Mouse (Mus musculus) heart, postnatal 0 days (tissue): ENCODE measurements around the gene Zfp65. TPM values are rescaled to one million over a fixed set of nuclear protein-coding genes. Genes with fewer than 3 reads are reported as not detected.
"Not testable (repeated sequence)": the region's sequence is repeated elsewhere in the genome, so short reads cannot be mapped to it uniquely, and the experiment has no call there.

Experiments used
- ATAC-seq: fragments of 200-750 bp; cut with Nextera tagmentation; 2 replicates; pipeline ENCODE4 v1.8.0; 2017; ENCODE audit warnings: low read depth, moderate number of reproducible peaks, moderate library complexity; ENCODE audit not compliant: insufficient read depth
- DNase-seq: peaks from one replicate; pipeline ENCODE4 v3.0.0-alpha.2; 2016; ENCODE audit warnings: low spot score
- H3K27ac ChIP-seq: fragments of 300-500 bp; sonication (generic); 2 replicates; pipeline ENCODE4 v1.5.1; 2014; ENCODE audit warnings: low read depth, mild to moderate bottlenecking
- H3K27me3 ChIP-seq: fragments of 300-500 bp; sonication (generic); 2 replicates; pipeline ENCODE4 v1.6.1; 2014; ENCODE audit warnings: low read length, mixed read lengths; ENCODE audit not compliant: control insufficient read depth, insufficient read depth
- H3K36me3 ChIP-seq: fragments of 300-500 bp; sonication (generic); replicated peaks from 2 replicates; pipeline ENCODE4 v1.6.1; 2014; ENCODE audit warnings: low read length, mixed read lengths; ENCODE audit not compliant: control insufficient read depth, insufficient read depth
- H3K4me1 ChIP-seq: fragments of 300-500 bp; sonication (generic); 2 replicates; pipeline ENCODE4 v1.6.1; 2014; ENCODE audit warnings: antibody characterized with exemption; ENCODE audit not compliant: control insufficient read depth, insufficient read depth
- H3K4me2 ChIP-seq: fragments of 300-500 bp; sonication (generic); 2 replicates; pipeline ENCODE4 v1.6.1; 2014; ENCODE audit warnings: low read depth, mild to moderate bottlenecking, low read length, moderate library complexity
- H3K4me3 ChIP-seq: fragments of 300-500 bp; sonication (generic); 2 replicates; pipeline ENCODE4 v1.5.1; 2014; ENCODE audit warnings: low read depth, low read length
- H3K9ac ChIP-seq: fragments of 300-500 bp; sonication (generic); replicated peaks from 2 replicates; pipeline ENCODE4 v1.6.1; 2014; ENCODE audit warnings: low read depth, low read length, mixed read lengths
- H3K9me3 ChIP-seq: fragments of 300-500 bp; sonication (generic); replicated peaks from 2 replicates; pipeline ENCODE4 v1.6.1; 2016; ENCODE audit warnings: low read length; ENCODE audit not compliant: control insufficient read depth
- CTCF ChIP-seq: IDR thresholded peaks from 2 replicates; pipeline ENCODE4 v1.5.1; 2016; ENCODE audit warnings: antibody characterized with exemption, control low read depth, low read depth
- EP300 ChIP-seq: IDR thresholded peaks from 2 replicates; pipeline ENCODE4 v1.6.1; 2016; ENCODE audit warnings: antibody characterized with exemption, low read depth
- WGBS: fragments of 180-500 bp; shearing (Covaris S2); extraction: QIAGEN DNeasy Blood & Tissue Kit; methylation state at CpG from one replicate; pipeline ENCODE4 v1.1.7; 2014; 5-methylcytosine and 5-hydroxymethylcytosine counted together
- polyA plus RNA-seq: library from polyadenylated mRNA; unstranded; fragments of >200 nt; fragmentation: Nextera tagmentation; extraction: Ambion mirVana; gene quantifications from 2 replicates; pipeline ENCODE4 v1.2.1, GENCODE M21; 2015
- total RNA-seq: library from RNA; depleted of rRNA; stranded (reverse); fragments of >200 nt; gene quantifications from 2 replicates; pipeline ENCODE4 v1.2.3, GENCODE M21; 2014; ENCODE audit warnings: low replicate concordance; rRNA removed

The Zfp65 gene
- total and polyA plus RNA-seq, 2 experiments from 2014 or later, result 2.5 to 9.4 TPM

DNA sequence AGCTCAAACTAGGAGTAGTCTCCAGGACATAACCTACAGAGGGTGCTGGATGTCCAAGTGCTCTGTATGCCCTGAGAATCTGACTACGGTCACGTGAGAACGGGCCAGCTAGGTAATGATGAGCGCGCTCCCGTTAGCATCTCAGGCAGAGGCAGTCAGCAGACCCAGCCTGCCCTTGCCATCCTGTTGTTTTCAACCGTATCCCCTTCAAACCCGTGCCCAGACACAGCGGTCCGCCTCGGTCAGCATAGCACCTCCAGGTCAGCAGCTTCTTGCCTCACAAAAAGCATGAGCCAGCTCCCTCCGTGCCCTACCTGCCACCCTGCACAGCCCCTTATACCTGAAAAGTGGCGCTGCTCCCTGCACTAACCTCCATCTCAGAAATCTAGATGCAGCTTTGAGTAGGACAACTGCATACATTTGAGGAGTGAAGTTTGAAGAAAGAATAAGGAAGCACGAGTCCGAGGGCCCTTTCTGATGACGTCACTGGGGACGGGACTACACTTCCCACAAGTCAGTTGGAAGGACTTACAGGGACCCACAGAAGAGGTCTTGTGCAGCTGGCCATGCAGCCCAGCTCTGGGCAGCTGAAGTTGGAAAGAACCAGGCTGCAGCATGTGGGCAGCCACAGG, 5.0 kb downstream of the Zfp65 start:
- H3K27me3 ChIP-seq, result no peaks in the 10 kb centered on the region
- ATAC-seq, result peak; percentile 93

GRCm38 (mm10) chr13:67686971-67687370, 42.0 kb downstream of the Zfp65 start, which contains the start of gene Zfp738:
Gene Zfp738 (minus strand): TSS chr13:67687071.
- TF ChIP-seq CTCF (no peak), EP300 (no peak)
- Histone ChIP-seq H3K4me1 (peaks cover 11% of the 10 kb centered on the region), H3K9me3 (no peaks in the 10 kb centered on the region), H3K4me3 (no peak within 1 kb of the TSS), H3K9ac (no peak within 1 kb of the TSS), H3K27ac (no peak within 1 kb of the TSS), H3K27me3 (no peaks in the 10 kb centered on the region), H3K4me2 (no peak within 1 kb of the TSS), H3K36me3 (no peaks in the 10 kb centered on the region)
- WGBS, result 59% methylated on average over 4 of the region's 4 CpGs
- DNase-seq (no peak), ATAC-seq (no peak)

More for the DNA sequence above, 5.0 kb downstream of the Zfp65 start:
- Histone ChIP-seq H3K27ac (peak overlapping the region; percentile 61; the same call in 1 of the 2 replicates), H3K9me3 (no peaks in the 10 kb centered on the region), H3K4me2 (peak overlapping the region; percentile 88), H3K36me3 (no peaks in the 10 kb centered on the region), H3K4me3 (peak overlapping the region; percentile 94), H3K9ac (peak overlapping the region; percentile 87), H3K4me1 (peaks cover 4% of the 10 kb centered on the region)
- DNase-seq, result peak; percentile 86
- no peak for TF ChIP-seq CTCF
- no peak for TF ChIP-seq EP300
- 1% methylated on average over 17 of the region's 17 CpGs for WGBS

DNA sequence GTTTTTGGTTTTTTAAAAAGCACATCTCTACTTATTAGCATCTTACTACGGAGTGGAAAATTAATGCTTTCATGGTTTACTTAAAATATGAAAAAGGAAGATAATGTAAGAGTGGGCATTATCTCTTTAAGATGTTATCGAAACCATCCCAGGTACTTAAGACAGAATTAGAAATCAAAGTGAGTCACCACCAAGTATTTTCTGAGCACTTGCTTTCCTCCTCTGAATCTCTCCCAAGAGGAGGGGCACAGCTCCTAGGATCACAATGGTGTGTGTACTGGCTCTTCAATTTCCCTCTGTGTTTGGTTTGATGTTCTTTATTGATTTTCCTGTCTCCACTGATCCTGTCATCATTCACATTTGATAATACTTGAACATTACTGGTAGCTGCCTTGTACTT, 45.1 kb downstream of the Zfp65 start:
- not testable (repeated sequence) for H3K9me3 ChIP-seq, H3K27ac ChIP-seq, ATAC-seq

DNA sequence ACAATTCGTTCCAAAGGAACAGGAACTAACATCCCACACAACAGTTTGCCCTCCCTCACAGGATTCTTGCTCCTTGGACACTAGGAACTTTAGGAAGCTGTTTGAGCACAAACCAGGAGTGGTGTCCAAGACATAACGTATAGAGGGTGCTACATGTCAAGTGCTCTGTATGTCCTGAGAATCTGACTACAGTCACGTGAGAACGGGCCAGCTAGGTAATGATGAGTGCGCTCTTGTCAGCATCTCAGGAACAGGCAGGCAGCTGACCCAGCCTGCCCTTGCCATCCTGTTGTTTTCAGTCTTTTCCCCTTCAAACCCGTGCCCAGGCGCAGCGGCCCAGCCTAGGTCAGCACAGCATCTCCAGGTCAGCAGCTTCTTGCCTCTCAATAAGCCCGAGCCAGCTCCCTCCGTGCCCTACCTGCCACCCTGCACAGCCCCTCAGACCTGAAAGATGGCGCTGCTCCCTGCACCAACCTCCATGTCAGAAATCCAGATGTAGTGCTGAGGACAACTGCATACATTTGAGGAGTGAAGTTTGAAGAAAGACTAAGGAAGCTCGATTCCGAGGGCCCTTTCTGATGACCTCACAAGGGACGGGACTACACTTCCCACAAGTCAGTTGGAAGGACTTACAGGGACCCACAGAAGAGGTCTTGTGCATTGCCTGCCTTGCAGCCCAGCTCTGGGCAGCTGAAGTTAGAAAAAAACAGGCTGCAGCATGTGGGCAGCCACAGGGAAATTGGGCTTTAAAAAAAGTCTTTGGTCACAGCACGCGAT, 45.8 kb downstream of the Zfp65 start:
- not testable (repeated sequence) for H3K27me3 ChIP-seq, H3K9me3 ChIP-seq, H3K36me3 ChIP-seq
- WGBS, result 13% methylated on average over 16 of the region's 16 CpGs
- Histone ChIP-seq H3K9ac (peak overlapping the region; percentile 79), H3K4me1 (peaks cover 11% of the 10 kb centered on the region), H3K4me3 (peak overlapping the region; percentile 80), H3K27ac (peak overlapping the region; percentile 39; the same call in 1 of the 2 replicates), H3K4me2 (peak overlapping the region; percentile 78)
- ATAC-seq (peak; percentile 100), DNase-seq (peak; percentile 93)

More for the DNA sequence above, 45.1 kb downstream of the Zfp65 start:
- Histone ChIP-seq H3K4me1 (peaks cover 11% of the 10 kb centered on the region), H3K4me3 (peak overlapping the region; percentile 80), H3K4me2 (peak overlapping the region; percentile 78; the same call in 1 of the 2 replicates), H3K9ac (peak overlapping the region; percentile 79; the same call in 1 of the 2 replicates)
- DNase-seq, H3K36me3 ChIP-seq, H3K27me3 ChIP-seq: not testable (repeated sequence)
- 68% methylated on average over 2 of the region's 2 CpGs for WGBS

- Histone ChIP-seq H3K27ac (no peak overlapping the region), H3K9me3 (no peaks in the 10 kb centered on the region), H3K4me1 (no peaks in the 10 kb centered on the region), H3K4me3 (no peak overlapping the region), H3K36me3 (no peaks in the 10 kb centered on the region), H3K4me2 (no peak overlapping the region), H3K9ac (no peak overlapping the region), H3K27me3 (no peaks in the 10 kb centered on the region)
- TF ChIP-seq CTCF (no peak), EP300 (no peak)
- ATAC-seq (no peak), DNase-seq (no peak)
- 95% methylated on average over 2 of the region's 2 CpGs for WGBS
Observed at GRCm38 (mm10) chr13:67674902-67675301, 54.1 kb downstream of the Zfp65 start.

Other genes starting within 250 kb of the Zfp65 start
- gene Zfp874b, start 244.9 kb downstream of the Zfp65 start, total RNA-seq, result 7.4 and 21.7 TPM in 2 replicates
- gene Zfp874b, start 244.9 kb downstream of the Zfp65 start, polyA plus RNA-seq, result 1.5 and 4.3 TPM in 2 replicates
- 0.11 and 1.7 TPM in 2 replicates for gene Zfp58, start 228.6 kb downstream of the Zfp65 start, total RNA-seq
- gene Zfp58, start 228.6 kb downstream of the Zfp65 start, polyA plus RNA-seq, result 4.1 and 4.6 TPM in 2 replicates
- gene Gm26965, start 203.0 kb downstream of the Zfp65 start, total RNA-seq, result not detected in 2 replicates
- gene Gm26965, start 203.0 kb downstream of the Zfp65 start, polyA plus RNA-seq, result 0.11 TPM in 1 of 2 replicates, not detected in the other
- gene Zfp87, start 203.0 kb downstream of the Zfp65 start, total RNA-seq, result 7.9 and 10.7 TPM in 2 replicates
- 25.2 and 28.2 TPM in 2 replicates for gene Zfp87, start 203.0 kb downstream of the Zfp65 start, polyA plus RNA-seq
- 5.7 and 30.1 TPM in 2 replicates for gene Zfp748, start 175.3 kb downstream of the Zfp65 start, total RNA-seq
- 3.1 and 3.4 TPM in 2 replicates for gene Zfp748, start 175.3 kb downstream of the Zfp65 start, polyA plus RNA-seq
- gene Zfp729b, start 119.5 kb downstream of the Zfp65 start, total RNA-seq, result 3.3 and 6.8 TPM in 2 replicates
- 1.7 and 1.9 TPM in 2 replicates for gene Zfp729b, start 119.5 kb downstream of the Zfp65 start, polyA plus RNA-seq
- gene Gm49345, start 91.4 kb downstream of the Zfp65 start, total RNA-seq, result 1.6 TPM in 1 of 2 replicates, not detected in the other
- 0.14 TPM in 1 of 2 replicates, not detected in the other for gene Gm49345, start 91.4 kb downstream of the Zfp65 start, polyA plus RNA-seq
- gene Zfp729a, start 91.4 kb downstream of the Zfp65 start, total RNA-seq, result 2.5 and 2.7 TPM in 2 replicates
- 1.0 TPM in 2 replicates for gene Zfp729a, start 91.4 kb downstream of the Zfp65 start, polyA plus RNA-seq
- 3.4 and 16.8 TPM in 2 replicates for gene Zfp738, start 42.1 kb downstream of the Zfp65 start, total RNA-seq
- gene Zfp738, start 42.1 kb downstream of the Zfp65 start, polyA plus RNA-seq, result 4.3 and 5.0 TPM in 2 replicates
- gene Zfp85, start 26.1 kb upstream of the Zfp65 start, total RNA-seq, result 1.5 and 3.0 TPM in 2 replicates
- gene Zfp85, start 26.1 kb upstream of the Zfp65 start, polyA plus RNA-seq, result 2.0 and 2.2 TPM in 2 replicates
- gene Zfp493, start 50.5 kb upstream of the Zfp65 start, total RNA-seq, result not detected in 2 replicates
- gene Zfp493, start 50.5 kb upstream of the Zfp65 start, polyA plus RNA-seq, result 0.25 and 0.33 TPM in 2 replicates
- 0.85 and 2.5 TPM in 2 replicates for gene Zfp273, start 84.6 kb upstream of the Zfp65 start, total RNA-seq
- gene Zfp273, start 84.6 kb upstream of the Zfp65 start, polyA plus RNA-seq, result 3.2 and 3.3 TPM in 2 replicates
- not detected in 2 replicates for gene Gm10037, start 101.9 kb upstream of the Zfp65 start, total RNA-seq
- gene Gm10037, start 101.9 kb upstream of the Zfp65 start, polyA plus RNA-seq, result 0.67 and 0.97 TPM in 2 replicates
- not detected in 2 replicates for gene BC048507, start 134.2 kb upstream of the Zfp65 start, total RNA-seq
- gene BC048507, start 134.2 kb upstream of the Zfp65 start, polyA plus RNA-seq, result not detected in 2 replicates